Mouse (Mus musculus): ENCODE measurements around the gene Ctdsp2.

Ctdsp2 gene

GRCm38 (mm10) chr10:126978277-126978994, at the start of gene Ctdsp2:
TSS of gene Ctdsp2 (plus strand) at chr10:126978717.
- DNase-seq (ENCODE audit: low read depth, low spot score) = peak; percentile 96

- DNase-seq (ENCODE audit: low read depth, low spot score) = no peak
These were observed 49.7 kb upstream of the Ctdsp2 start for GRCm38 (mm10) chr10:126928819-126929206.

GRCm38 (mm10) chr10:126929543-126929942, 49.0 kb upstream of the Ctdsp2 start:
- DNase-seq (ENCODE audit: low read depth, low spot score) = no peak

- DNase-seq (ENCODE audit: low read depth, low spot score) = no peak
These were observed 48.0 kb upstream of the Ctdsp2 start for GRCm38 (mm10) chr10:126930270-126931121.

GRCm38 (mm10) chr10:126931123-126931759, 47.3 kb upstream of the Ctdsp2 start:
- DNase-seq (ENCODE audit: low read depth, low spot score) = no peak

GRCm38 (mm10) chr10:126931760-126932139, 46.8 kb upstream of the Ctdsp2 start:
- no peak for DNase-seq (ENCODE audit: low read depth, low spot score)

GRCm38 (mm10) chr10:126934561-126934960, 44.0 kb upstream of the Ctdsp2 start:
- no peak for DNase-seq (ENCODE audit: low read depth, low spot score)

GRCm38 (mm10) chr10:126935121-126935520, 43.4 kb upstream of the Ctdsp2 start:
- no peak for DNase-seq (ENCODE audit: low read depth, low spot score)

- DNase-seq (ENCODE audit: low read depth, low spot score) = no peak
These were observed 42.7 kb upstream of the Ctdsp2 start for GRCm38 (mm10) chr10:126935556-126936381.

GRCm38 (mm10) chr10:126940949-126941348, 37.6 kb upstream of the Ctdsp2 start:
- DNase-seq (ENCODE audit: low read depth, low spot score) = no peak

- no peak for DNase-seq (ENCODE audit: low read depth, low spot score)
These were observed 33.0 kb upstream of the Ctdsp2 start for GRCm38 (mm10) chr10:126945531-126945930.

- DNase-seq (ENCODE audit: low read depth, low spot score) = no peak
These were observed 28.7 kb upstream of the Ctdsp2 start for GRCm38 (mm10) chr10:126949824-126950223.

GRCm38 (mm10) chr10:126950572-126950971, 27.9 kb upstream of the Ctdsp2 start:
- DNase-seq (ENCODE audit: low read depth, low spot score) = no peak

GRCm38 (mm10) chr10:126952375-126952774, 26.1 kb upstream of the Ctdsp2 start:
- DNase-seq (ENCODE audit: low read depth, low spot score) = no peak

GRCm38 (mm10) chr10:126953029-126953471, 25.5 kb upstream of the Ctdsp2 start:
- DNase-seq (ENCODE audit: low read depth, low spot score) = no peak

- DNase-seq (ENCODE audit: low read depth, low spot score) = no peak
These were observed 21.7 kb upstream of the Ctdsp2 start for GRCm38 (mm10) chr10:126956692-126957358.

- DNase-seq (ENCODE audit: low read depth, low spot score) = no peak
These were observed 21.0 kb upstream of the Ctdsp2 start for GRCm38 (mm10) chr10:126957359-126958107.

- DNase-seq (ENCODE audit: low read depth, low spot score) = no peak
These were observed 18.0 kb upstream of the Ctdsp2 start for GRCm38 (mm10) chr10:126960496-126960895.

- DNase-seq (ENCODE audit: low read depth, low spot score) = no peak
These were observed 16.8 kb upstream of the Ctdsp2 start for GRCm38 (mm10) chr10:126961757-126962156.
